Mouse (Mus musculus) bone marrow, adult 2 months (tissue): ENCODE measurements around the gene Aqp1.

ENCODE experiments used
- CTCF ChIP-seq: fragments of 200-500 bp; IDR thresholded peaks from 2 replicates; pipeline ENCODE4 v1.5.1; 2011; ENCODE audit warnings: low read length, control low read depth; ENCODE audit not compliant: control insufficient read depth, insufficient read depth
- POLR2A ChIP-seq: fragments of 200-500 bp; IDR thresholded peaks from 2 replicates; pipeline ENCODE4 v1.6.1; 2011; ENCODE audit warnings: low read depth, mild to moderate bottlenecking, control low read depth, low read length, borderline replicate concordance; ENCODE audit not compliant: control insufficient read depth

- TF ChIP-seq POLR2A (no peak), CTCF (no peak)
Observed at GRCm38 (mm10) chr6:55344291-55345016, 8.2 kb downstream of the Aqp1 start.
